Mouse (Mus musculus): ENCODE data around the gene Slc17a9.

The Slc17a9 gene

GRCm38 (mm10) chr2:180724585-180725413 lies at the start of gene Slc17a9:
TSS of gene Slc17a9 (plus strand) at chr2:180725263.
- peak; percentile 47 to 60 for DNase-seq (ENCODE audit: low spot score in 2 of 2)

- DNase-seq (ENCODE audit: low spot score in 2 of 2), result no peak
Observed at GRCm38 (mm10) chr2:180676706-180677105, 48.4 kb upstream of the Slc17a9 start.

- DNase-seq (ENCODE audit: low spot score in 2 of 2), result peak; percentile 75 to 79
Observed at GRCm38 (mm10) chr2:180678609-180679140, 46.4 kb upstream of the Slc17a9 start.

GRCm38 (mm10) chr2:180681225-180681624 lies 43.8 kb upstream of the Slc17a9 start:
- no peak for DNase-seq (ENCODE audit: low spot score in 2 of 2)

- peak in 1 of 2 experiments; percentile 37 for DNase-seq (ENCODE audit: low spot score in 2 of 2)
Observed at GRCm38 (mm10) chr2:180683524-180683923, 41.5 kb upstream of the Slc17a9 start.

GRCm38 (mm10) chr2:180684031-180684430 lies 41.0 kb upstream of the Slc17a9 start:
- DNase-seq (ENCODE audit: low spot score in 2 of 2), result no peak

GRCm38 (mm10) chr2:180689841-180690240 lies 35.2 kb upstream of the Slc17a9 start:
- no peak for DNase-seq (ENCODE audit: low spot score in 2 of 2)

- DNase-seq (ENCODE audit: low spot score in 2 of 2), result no peak
Observed at GRCm38 (mm10) chr2:180692630-180693029, 32.4 kb upstream of the Slc17a9 start.

- peak in 1 of 2 experiments; percentile 33 for DNase-seq (ENCODE audit: low spot score in 2 of 2)
Observed at GRCm38 (mm10) chr2:180695176-180695575, 29.9 kb upstream of the Slc17a9 start.

- DNase-seq (ENCODE audit: low spot score in 2 of 2), result no peak
Observed at GRCm38 (mm10) chr2:180700457-180700856, 24.6 kb upstream of the Slc17a9 start.

- no peak for DNase-seq (ENCODE audit: low spot score in 2 of 2)
Observed at GRCm38 (mm10) chr2:180701053-180701766, 23.9 kb upstream of the Slc17a9 start.

- DNase-seq (ENCODE audit: low spot score in 2 of 2), result peak; percentile 92 to 94
Observed at GRCm38 (mm10) chr2:180701767-180702621, 23.1 kb upstream of the Slc17a9 start.

GRCm38 (mm10) chr2:180702701-180703149 lies 22.3 kb upstream of the Slc17a9 start:
- DNase-seq (ENCODE audit: low spot score in 2 of 2), result no peak

GRCm38 (mm10) chr2:180703175-180703574 lies 21.9 kb upstream of the Slc17a9 start:
- DNase-seq (ENCODE audit: low spot score in 2 of 2), result no peak

GRCm38 (mm10) chr2:180703645-180704359 lies 21.3 kb upstream of the Slc17a9 start:
- no peak for DNase-seq (ENCODE audit: low spot score in 2 of 2)

GRCm38 (mm10) chr2:180704591-180704990 lies 20.5 kb upstream of the Slc17a9 start:
- no peak for DNase-seq (ENCODE audit: low spot score in 2 of 2)

- DNase-seq (ENCODE audit: low spot score in 2 of 2), result no peak
Observed at GRCm38 (mm10) chr2:180705066-180705465, 20.0 kb upstream of the Slc17a9 start.

GRCm38 (mm10) chr2:180705975-180706374 lies 19.1 kb upstream of the Slc17a9 start:
- no peak for DNase-seq (ENCODE audit: low spot score in 2 of 2)

- DNase-seq (ENCODE audit: low spot score in 2 of 2), result no peak
Observed at GRCm38 (mm10) chr2:180709023-180709922, 15.8 kb upstream of the Slc17a9 start.

GRCm38 (mm10) chr2:180709923-180710272 lies 15.2 kb upstream of the Slc17a9 start, which contains the start of the genes Dido1 and Gid8:
TSS of gene Dido1 (minus strand) at chr2:180709999.
TSS of gene Gid8 (plus strand) at chr2:180710117.
- peak; percentile 94 to 97 for DNase-seq (ENCODE audit: low spot score in 2 of 2)
